Mouse (Mus musculus) heart, postnatal 0 days (tissue): Measurements from ENCODE around the gene Btn2a2.

Experiments used
- CTCF ChIP-seq: IDR thresholded peaks from 2 replicates; pipeline ENCODE4 v1.5.1; 2016; ENCODE audit warnings: antibody characterized with exemption, control low read depth, low read depth
- EP300 ChIP-seq: IDR thresholded peaks from 2 replicates; pipeline ENCODE4 v1.6.1; 2016; ENCODE audit warnings: antibody characterized with exemption, low read depth

DNA sequence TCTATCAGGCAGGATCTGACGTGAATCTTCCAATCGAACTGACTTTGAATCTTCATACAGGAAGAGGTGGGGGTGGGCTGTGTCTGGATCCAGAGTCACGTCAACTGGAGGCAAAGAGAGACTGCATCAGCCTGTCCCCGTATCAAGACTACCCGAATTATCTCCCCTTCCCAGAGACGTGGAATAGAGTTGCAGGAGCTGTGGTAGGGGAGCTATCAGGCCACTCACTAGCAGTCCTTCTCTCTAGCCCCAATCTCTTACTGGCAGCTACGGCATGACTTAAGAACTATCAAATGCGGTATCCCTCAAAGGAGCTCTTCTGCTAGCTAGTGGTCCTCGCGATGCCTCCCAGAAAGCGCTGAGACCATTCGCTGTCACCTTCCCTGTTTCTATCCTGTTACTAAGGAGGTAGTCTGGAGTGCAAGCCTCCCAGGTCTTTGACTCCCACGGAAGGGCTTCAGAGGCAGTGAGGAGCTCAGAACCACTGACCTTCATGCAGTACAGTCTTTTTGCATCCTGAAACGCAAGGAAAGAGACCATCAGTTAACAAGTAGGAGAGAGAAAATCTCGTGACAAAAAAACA, 29.3 kb downstream of the Btn2a2 start:
- no peak for TF ChIP-seq CTCF
- no peak for TF ChIP-seq EP300
